Mouse (Mus musculus) embryonic facial prominence, embryonic 14.5 days (tissue): ENCODE results near the gene Gm9999. TPM values are rescaled to one million over a fixed set of nuclear protein-coding genes. Genes with fewer than 3 reads are reported as not detected.
"Not testable (repeated sequence)": the region's sequence is repeated elsewhere in the genome, so short reads cannot be mapped to it uniquely, and the experiment has no call there.

Source experiments
- ATAC-seq: fragments of 200-750 bp; cut with Nextera tagmentation; 2 replicates; pipeline ENCODE4 v1.8.0; 2017; ENCODE audit warnings: low read depth, moderate number of reproducible peaks, moderate TSS enrichment
- DNase-seq: peaks from one replicate; pipeline ENCODE4 v3.0.0-alpha.2; 2015; ENCODE audit warnings: low spot score
- H3K27ac ChIP-seq: fragments of 300-500 bp; sonication (generic); replicated peaks from 2 replicates; pipeline ENCODE4 v1.5.1; 2014; ENCODE audit warnings: low read depth, mild to moderate bottlenecking, low read length, moderate library complexity
- H3K27me3 ChIP-seq: fragments of 300-500 bp; sonication (generic); replicated peaks from 2 replicates; pipeline ENCODE4 v1.6.1; 2014; ENCODE audit warnings: low read length; ENCODE audit not compliant: control insufficient read depth, insufficient read depth
- H3K36me3 ChIP-seq: fragments of 300-500 bp; sonication (generic); 2 replicates; pipeline ENCODE4 v1.6.1; 2014; ENCODE audit warnings: low read length, mixed read lengths; ENCODE audit not compliant: control insufficient read depth, insufficient read depth
- H3K4me1 ChIP-seq: fragments of 300-500 bp; sonication (generic); 2 replicates; pipeline ENCODE4 v1.6.1; 2014; ENCODE audit warnings: antibody characterized with exemption, low read length; ENCODE audit not compliant: control insufficient read depth, insufficient read depth
- H3K4me2 ChIP-seq: fragments of 300-500 bp; sonication (generic); 2 replicates; pipeline ENCODE4 v1.6.1; 2014; ENCODE audit warnings: low read depth, mild to moderate bottlenecking, low read length, moderate library complexity, mixed read lengths
- H3K4me3 ChIP-seq: fragments of 300-500 bp; sonication (generic); 2 replicates; pipeline ENCODE4 v1.5.1; 2014; ENCODE audit warnings: low read depth, mild to moderate bottlenecking, low read length
- H3K9ac ChIP-seq: fragments of 300-500 bp; sonication (generic); 2 replicates; pipeline ENCODE4 v1.6.1; 2014; ENCODE audit warnings: low read depth, mild to moderate bottlenecking, low read length, moderate library complexity, mixed read lengths
- H3K9me3 ChIP-seq: fragments of 300-500 bp; sonication (generic); 2 replicates; pipeline ENCODE4 v1.6.1; 2016; ENCODE audit warnings: low read length; ENCODE audit not compliant: control insufficient read depth
- WGBS: fragments of 180-500 bp; shearing (Covaris S2); extraction: QIAGEN DNeasy Blood & Tissue Kit; methylation state at CpG from one replicate; pipeline ENCODE4 v1.1.7; 2014; 5-methylcytosine and 5-hydroxymethylcytosine counted together
- polyA plus RNA-seq: library from polyadenylated mRNA; unstranded; fragments of >200 nt; fragmentation: Nextera tagmentation; extraction: Ambion mirVana; gene quantifications from 2 replicates; pipeline ENCODE4 v1.2.1, GENCODE M21; 2014

Gm9999 gene
- polyA plus RNA-seq, 1 experiment from 2014 or later = not detected

- H3K4me2 ChIP-seq, H3K36me3 ChIP-seq, H3K9ac ChIP-seq, H3K4me1 ChIP-seq, ATAC-seq, DNase-seq, H3K27me3 ChIP-seq, H3K4me3 ChIP-seq, H3K9me3 ChIP-seq, H3K27ac ChIP-seq: not testable (repeated sequence)
- 77% methylated on average over 3 of the region's 3 CpGs for WGBS
These were observed 43.5 kb downstream of the Gm9999 start for GRCm38 (mm10) chr7:47026899-47027298.

GRCm38 (mm10) chr7:47027520-47027919, 44.1 kb downstream of the Gm9999 start:
- no peak overlapping the region for H3K4me3 ChIP-seq
- H3K9ac ChIP-seq = no peak overlapping the region
- no peak for ATAC-seq
- H3K27ac ChIP-seq = no peak overlapping the region
- H3K4me2 ChIP-seq = no peak overlapping the region
- WGBS = 73% methylated on average over 1 of the region's 1 CpGs
- H3K9me3 ChIP-seq = no peaks in the 10 kb centered on the region
- H3K36me3 ChIP-seq = no peaks in the 10 kb centered on the region
- no peaks in the 10 kb centered on the region for H3K27me3 ChIP-seq
- no peak for DNase-seq
- peaks cover 3% of the 10 kb centered on the region; the same call in 1 of the 2 replicates for H3K4me1 ChIP-seq

GRCm38 (mm10) chr7:47030517-47031193, 47.3 kb downstream of the Gm9999 start:
- H3K9ac ChIP-seq = no peak overlapping the region
- WGBS = 66% methylated on average over 9 of the region's 9 CpGs
- no peak overlapping the region for H3K4me3 ChIP-seq
- no peaks in the 10 kb centered on the region for H3K9me3 ChIP-seq
- ATAC-seq = no peak
- H3K4me1 ChIP-seq = peaks cover 3% of the 10 kb centered on the region; the same call in 1 of the 2 replicates
- DNase-seq = peak; percentile 39
- H3K27ac ChIP-seq = no peak overlapping the region; the same call in 1 of the 2 replicates
- H3K36me3 ChIP-seq = no peaks in the 10 kb centered on the region
- no peak overlapping the region for H3K4me2 ChIP-seq
- H3K27me3 ChIP-seq = no peaks in the 10 kb centered on the region

- 63% methylated on average over 4 of the region's 4 CpGs for WGBS
- DNase-seq = no peak
These were observed 48.0 kb downstream of the Gm9999 start for GRCm38 (mm10) chr7:47031371-47031770.

GRCm38 (mm10) chr7:47034785-47035384, 51.5 kb downstream of the Gm9999 start:
- H3K4me3 ChIP-seq = no peak overlapping the region
- WGBS = 84% methylated on average over 4 of the region's 4 CpGs
- no peaks in the 10 kb centered on the region for H3K36me3 ChIP-seq
- no peaks in the 10 kb centered on the region for H3K27me3 ChIP-seq
- H3K4me2 ChIP-seq = no peak overlapping the region
- ATAC-seq (no peak), DNase-seq (no peak)
- peaks cover 3% of the 10 kb centered on the region; the same call in 1 of the 2 replicates for H3K4me1 ChIP-seq
- H3K27ac ChIP-seq = no peak overlapping the region
- no peaks in the 10 kb centered on the region for H3K9me3 ChIP-seq
- no peak overlapping the region for H3K9ac ChIP-seq

More at GRCm38 (mm10) chr7:47031371-47031770, 48.0 kb downstream of the Gm9999 start:
- H3K4me3 ChIP-seq = no peak overlapping the region
- H3K9ac ChIP-seq = no peak overlapping the region
- no peak overlapping the region for H3K4me2 ChIP-seq
- no peaks in the 10 kb centered on the region for H3K9me3 ChIP-seq
- no peak for ATAC-seq
- H3K27me3 ChIP-seq = no peaks in the 10 kb centered on the region
- no peaks in the 10 kb centered on the region for H3K36me3 ChIP-seq
- H3K27ac ChIP-seq = no peak overlapping the region
- peaks cover 3% of the 10 kb centered on the region; the same call in 1 of the 2 replicates for H3K4me1 ChIP-seq

- Histone ChIP-seq H3K4me1 (peaks cover 3% of the 10 kb centered on the region; the same call in 1 of the 2 replicates), H3K4me2 (no peak overlapping the region), H3K27me3 (no peaks in the 10 kb centered on the region), H3K36me3 (no peaks in the 10 kb centered on the region), H3K4me3 (no peak overlapping the region), H3K9ac (no peak overlapping the region), H3K27ac (no peak overlapping the region), H3K9me3 (no peaks in the 10 kb centered on the region)
- WGBS = 79% methylated on average over 8 of the region's 8 CpGs
- DNase-seq (no peak), ATAC-seq (no peak)
These were observed 52.0 kb downstream of the Gm9999 start for GRCm38 (mm10) chr7:47035426-47035825.

Other genes starting within 250 kb of the Gm9999 start
- gene Saa1, start 240.6 kb upstream of the Gm9999 start, polyA plus RNA-seq = 0.51 TPM in 1 of 2 replicates, not detected in the other
- not detected in 2 replicates for gene Saa2, start 231.8 kb upstream of the Gm9999 start, polyA plus RNA-seq
- gene Hps5, start 187.5 kb upstream of the Gm9999 start, polyA plus RNA-seq = 16.2 and 17.3 TPM in 2 replicates
- gene Gtf2h1, start 187.5 kb upstream of the Gm9999 start, polyA plus RNA-seq = 51.2 and 56.7 TPM in 2 replicates
- gene Ldha, start 142.1 kb upstream of the Gm9999 start, polyA plus RNA-seq = 1,559 and 1,681 TPM in 2 replicates
- gene Ldhc, start 122.4 kb upstream of the Gm9999 start, polyA plus RNA-seq = 0.26 TPM in 1 of 2 replicates, not detected in the other
- 174 and 178 TPM in 2 replicates for gene Tsg101, start 63.6 kb upstream of the Gm9999 start, polyA plus RNA-seq
- gene Uevld, start 25.1 kb upstream of the Gm9999 start, polyA plus RNA-seq = 9.7 and 11.0 TPM in 2 replicates
- gene Spty2d1, start 24.8 kb downstream of the Gm9999 start, polyA plus RNA-seq = 22.1 and 23.1 TPM in 2 replicates
- 19.6 and 25.9 TPM in 2 replicates for gene Tmem86a, start 67.0 kb downstream of the Gm9999 start, polyA plus RNA-seq
- 2.0 and 3.0 TPM in 2 replicates for gene Ptpn5, start 150.1 kb downstream of the Gm9999 start, polyA plus RNA-seq
- gene Mrgpra6, start 221.3 kb downstream of the Gm9999 start, polyA plus RNA-seq = not detected in 2 replicates